Mouse (Mus musculus): ENCODE measurements at regions not wholly inside any gene's neighbourhood (a gene's known extent, or its start where the extent isn't known, plus 50 kb on each side); places are given as distances from the start of the nearest gene placed in this dataset.
A peak's percentile ranks its signal among the peaks of the same experiment; 100 is the strongest.

- no peak for DNase-seq
Measured at GRCm38 (mm10) chr3:10697698-10698452, 362.4 kb upstream of the Gm38303 start.

DNA sequence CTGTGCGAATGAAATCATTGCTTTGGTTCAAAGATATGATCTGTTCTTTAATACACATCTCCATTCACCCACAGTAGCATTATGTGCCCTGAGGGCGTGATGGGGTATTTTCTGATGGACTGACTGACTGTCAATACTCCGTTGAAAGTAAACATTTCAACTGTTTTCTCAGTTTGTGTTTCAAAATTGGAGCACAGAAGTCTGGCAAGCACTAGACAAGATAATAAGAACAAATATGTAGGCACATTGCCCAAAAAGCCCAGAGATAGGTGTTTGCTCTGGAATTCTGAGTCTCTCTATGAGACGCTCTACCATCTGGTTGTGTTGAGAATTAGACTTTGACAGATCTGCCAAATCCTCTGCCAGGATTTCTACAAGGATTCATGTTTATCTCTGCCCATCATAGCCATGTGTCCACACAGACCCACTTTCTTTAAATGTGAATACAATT, 350.0 kb upstream of the Gm38303 start:
- no peak for DNase-seq

GRCm38 (mm10) chr3:10684885-10685500, 349.5 kb upstream of the Gm38303 start:
- DNase-seq = peak; percentile 15 to 23

DNA sequence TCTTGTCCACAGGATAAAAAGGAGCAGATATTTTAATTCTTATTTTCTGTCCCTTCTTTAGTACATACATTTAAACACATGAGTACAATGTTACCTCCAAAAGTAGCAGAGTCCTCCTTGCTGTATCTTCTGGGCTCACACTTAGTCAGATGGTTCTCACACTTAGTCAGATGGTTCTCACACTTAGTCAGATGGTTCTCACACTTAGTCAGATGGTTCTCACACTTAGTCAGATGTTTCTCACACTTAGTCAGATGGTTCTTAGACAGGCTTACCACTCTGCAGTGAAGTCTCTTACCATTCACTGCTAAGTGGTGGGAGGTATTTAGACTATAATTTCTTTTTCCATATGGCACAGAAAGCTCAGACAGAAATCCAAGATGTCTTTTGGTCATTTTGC, 346.5 kb upstream of the Gm38303 start:
- DNase-seq = no peak

- DNase-seq = no peak
Measured at GRCm38 (mm10) chr3:10647975-10648511, 312.6 kb upstream of the Gm38303 start.

Measured in kidney, adult 8-10 months (tissue).